16 mouse cellular contexts compared by ENCODE assay signal in the genomic region with DNA sequence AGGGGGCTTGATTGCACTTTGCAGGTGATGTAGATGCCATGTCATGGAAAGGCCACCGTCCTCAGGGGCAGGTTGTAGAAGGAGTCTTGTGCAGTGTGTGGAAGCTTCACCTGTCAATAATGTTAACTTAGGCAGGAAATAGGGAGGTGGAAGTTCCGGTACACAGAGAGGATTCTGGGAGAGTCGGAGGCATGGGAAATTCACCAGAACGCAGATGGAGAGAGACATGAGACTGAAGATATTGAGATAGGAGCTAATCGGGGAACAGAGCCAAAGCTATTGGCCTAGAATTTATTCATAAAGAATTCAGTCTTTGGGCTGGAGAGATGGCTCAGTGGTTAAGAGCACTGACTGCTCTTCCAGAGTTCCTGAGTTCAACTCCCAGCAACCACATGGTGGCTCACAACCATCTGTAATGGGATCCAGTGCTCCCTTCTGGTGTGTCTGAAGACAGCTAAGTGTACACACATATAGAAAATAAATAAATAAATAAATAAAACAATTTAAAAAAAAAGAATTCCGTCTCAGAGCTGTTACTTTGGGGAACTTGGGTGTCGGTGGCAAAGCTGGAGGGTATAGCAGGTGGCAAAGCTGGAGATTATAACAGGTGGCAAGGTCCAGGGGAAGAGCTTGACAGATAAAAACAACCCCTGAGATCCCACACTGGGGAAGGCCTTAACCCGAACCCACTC.
"Had no signal": no experiment of that assay in that cellular context is flagged by ENCODE, and none has a peak within 500 bp of the region (broad histone marks: within the 10 kb centered on the region; RNA-seq: fewer than 3 reads in every experiment).

No protein-coding gene starts in this region.

- H3K27me3 ChIP-seq: lung, embryonic 15.5 days; midbrain, embryonic 13.5 days; midbrain, embryonic 15.5 days; stomach, embryonic 15.5 days had no signal

- ATAC-seq: liver, postnatal 0 days; lung, postnatal 0 days; midbrain, embryonic 13.5 days; midbrain, embryonic 15.5 days had no signal

- H3K9ac ChIP-seq: liver, embryonic 13.5 days; liver, embryonic 15.5 days; liver, postnatal 0 days; lung, embryonic 15.5 days; midbrain, embryonic 13.5 days; midbrain, embryonic 15.5 days; neural tube, embryonic 12.5 days; stomach, embryonic 15.5 days had no signal

- H3K27ac ChIP-seq: liver, embryonic 13.5 days; liver, embryonic 15.5 days; lung, embryonic 15.5 days; midbrain, embryonic 13.5 days; midbrain, embryonic 15.5 days; neural tube, embryonic 12.5 days; stomach, embryonic 15.5 days; stomach, postnatal 0 days had no signal

- H3K9me3 ChIP-seq: liver, embryonic 13.5 days; liver, embryonic 15.5 days; lung, embryonic 15.5 days; megakaryocyte, embryonic 14.5 days; midbrain, embryonic 13.5 days; midbrain, embryonic 15.5 days; neural tube, embryonic 12.5 days; stomach, embryonic 15.5 days had no signal

- H3K4me1 ChIP-seq: midbrain, embryonic 15.5 days had no signal

- H3K36me3 ChIP-seq: liver, embryonic 13.5 days; liver, embryonic 15.5 days; lung, embryonic 15.5 days; midbrain, embryonic 13.5 days; midbrain, embryonic 15.5 days; neural tube, embryonic 12.5 days; stomach, embryonic 15.5 days had no signal

- DNase-seq: liver, embryonic 13.5 days; liver, postnatal 0 days; lung, adult 2 months; lung, postnatal 14 days; lung, postnatal 36 days; right cerebral cortex, postnatal 14 days had no signal

- H3K4me2 ChIP-seq: liver, embryonic 11.5 days; lung, embryonic 15.5 days; midbrain, embryonic 13.5 days; midbrain, embryonic 15.5 days; neural tube, embryonic 12.5 days; stomach, embryonic 15.5 days had no signal

- H3K4me3 ChIP-seq: liver, embryonic 13.5 days; liver, embryonic 15.5 days; lung, embryonic 15.5 days; midbrain, embryonic 13.5 days; midbrain, embryonic 15.5 days; neural tube, embryonic 12.5 days; stomach, embryonic 15.5 days had no signal
